Mouse (Mus musculus) spleen, postnatal 10 days (tissue): ENCODE measurements around the gene Ccdc7b.
"Not testable (repeated sequence)": the region's sequence is repeated elsewhere in the genome, so short reads cannot be mapped to it uniquely, and the experiment has no call there.

ENCODE experiments used
- DNase-seq, 2 experiments: peaks; one replicate each; pipeline ENCODE4 v3.0.0; 2021 to 2022; ENCODE audit warnings: low spot score in 2 of 2

Ccdc7b gene

GRCm38 (mm10) chr8:129066834-129067233 lies at the start of gene Ccdc7b:
Ccdc7b (plus strand) TSS chr8:129067134.
- not testable (repeated sequence) for DNase-seq

GRCm38 (mm10) chr8:129065417-129065816 lies 1.5 kb upstream of the Ccdc7b start, which contains the start of gene Ccdc7a:
Ccdc7a (minus strand) TSS chr8:129065517.
- not testable (repeated sequence) for DNase-seq

DNA sequence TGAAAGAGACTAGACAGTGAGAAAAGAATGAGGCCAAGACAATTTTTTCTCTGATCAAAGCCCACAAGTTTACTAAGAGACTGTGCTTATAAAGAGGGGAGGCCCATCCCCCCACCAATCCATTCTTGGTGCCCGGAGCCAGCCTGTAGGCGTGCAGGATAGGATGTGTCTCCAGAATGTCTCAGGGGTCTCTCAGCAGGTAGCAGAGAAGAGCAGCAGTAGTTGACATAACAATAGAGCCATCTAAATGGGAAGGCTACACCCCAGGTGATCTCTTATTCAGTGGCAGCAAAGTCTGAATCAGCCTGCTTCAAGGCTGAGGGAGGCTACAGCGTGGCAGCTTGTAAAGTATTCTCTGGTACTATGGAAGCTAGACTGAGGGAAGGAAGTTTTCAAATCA lies 48.8 kb downstream of the Ccdc7b start:
- not testable (repeated sequence) for DNase-seq

GRCm38 (mm10) chr8:129131561-129131960 lies 64.6 kb downstream of the Ccdc7b start, which contains the start of gene Gm10999:
Gm10999 (minus strand) TSS chr8:129131661.
- no peak for DNase-seq

DNA sequence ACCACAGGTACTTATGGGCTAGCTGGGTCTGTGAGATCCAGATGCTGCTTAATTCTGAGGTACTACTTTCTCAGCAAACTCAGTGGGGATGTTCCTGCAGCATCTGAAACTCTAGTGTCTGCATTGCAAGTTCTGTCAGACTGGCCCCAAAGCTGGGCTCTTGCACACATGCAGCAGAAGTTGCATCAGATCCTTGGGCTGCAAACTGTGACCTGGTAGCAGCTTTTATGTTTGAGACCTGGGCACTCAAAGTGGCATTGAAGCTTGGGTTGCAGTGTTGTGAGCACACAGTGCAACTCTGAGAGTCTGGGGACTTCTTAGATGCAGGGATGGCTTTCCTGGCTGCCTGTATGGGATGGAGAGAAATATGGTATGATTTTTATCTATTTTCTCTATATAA lies 66.5 kb downstream of the Ccdc7b start:
- DNase-seq, result no peak
